Mouse (Mus musculus) limb, embryonic 11.5 days (tissue): ENCODE measurements at regions not wholly inside any gene's neighbourhood (a gene's known extent, or its start where the extent isn't known, plus 50 kb on each side); places are given as distances from the start of the nearest gene placed in this dataset.

Source experiments
- ATAC-seq: fragments of 200-750 bp; cut with Nextera tagmentation; 2 replicates; pipeline ENCODE4 v1.8.0; 2017; ENCODE audit warnings: low read depth; ENCODE audit not compliant: insufficient number of reproducible peaks, low FRiP score, low TSS enrichment
- DNase-seq: peaks from one replicate; pipeline ENCODE4 v3.0.0-alpha.2; 2015; ENCODE audit warnings: low spot score
- H3K27ac ChIP-seq: fragments of 300-500 bp; sonication (generic); replicated peaks from 2 replicates; pipeline ENCODE4 v1.5.1; 2014; ENCODE audit warnings: low read depth, mild to moderate bottlenecking, low read length
- H3K27me3 ChIP-seq: fragments of 300-500 bp; sonication (generic); 2 replicates; pipeline ENCODE4 v1.6.1; 2014; ENCODE audit warnings: mild to moderate bottlenecking, low read length, mixed read lengths; ENCODE audit not compliant: control insufficient read depth, insufficient read depth
- H3K36me3 ChIP-seq: fragments of 300-500 bp; sonication (generic); 2 replicates; pipeline ENCODE4 v1.6.1; 2014; ENCODE audit warnings: mild to moderate bottlenecking, low read length, moderate library complexity, mixed read lengths; ENCODE audit not compliant: control insufficient read depth, insufficient read depth
- H3K4me1 ChIP-seq: fragments of 300-500 bp; sonication (generic); 2 replicates; pipeline ENCODE4 v1.6.1; 2014; ENCODE audit warnings: low read length, mixed read lengths; ENCODE audit not compliant: control insufficient read depth, insufficient read depth
- H3K4me2 ChIP-seq: fragments of 300-500 bp; sonication (generic); 2 replicates; pipeline ENCODE4 v1.6.1; 2014; ENCODE audit warnings: low read depth, mild to moderate bottlenecking, moderate library complexity; ENCODE audit not compliant: severe bottlenecking
- H3K4me3 ChIP-seq: fragments of 300-500 bp; sonication (generic); 2 replicates; pipeline ENCODE4 v1.5.1; 2014; ENCODE audit warnings: low read depth, low read length
- H3K9ac ChIP-seq: fragments of 300-500 bp; sonication (generic); 2 replicates; pipeline ENCODE4 v1.6.1; 2014; ENCODE audit warnings: mild to moderate bottlenecking, low read length
- H3K9me3 ChIP-seq: fragments of 300-500 bp; sonication (generic); 2 replicates; pipeline ENCODE4 v1.6.1; 2016; ENCODE audit warnings: low read length; ENCODE audit not compliant: control insufficient read depth
- WGBS: fragments of 180-500 bp; shearing (Covaris S2); extraction: QIAGEN DNeasy Blood & Tissue Kit; methylation state at CpG from one replicate; pipeline ENCODE4 v1.1.7; 2014; 5-methylcytosine and 5-hydroxymethylcytosine counted together

DNA sequence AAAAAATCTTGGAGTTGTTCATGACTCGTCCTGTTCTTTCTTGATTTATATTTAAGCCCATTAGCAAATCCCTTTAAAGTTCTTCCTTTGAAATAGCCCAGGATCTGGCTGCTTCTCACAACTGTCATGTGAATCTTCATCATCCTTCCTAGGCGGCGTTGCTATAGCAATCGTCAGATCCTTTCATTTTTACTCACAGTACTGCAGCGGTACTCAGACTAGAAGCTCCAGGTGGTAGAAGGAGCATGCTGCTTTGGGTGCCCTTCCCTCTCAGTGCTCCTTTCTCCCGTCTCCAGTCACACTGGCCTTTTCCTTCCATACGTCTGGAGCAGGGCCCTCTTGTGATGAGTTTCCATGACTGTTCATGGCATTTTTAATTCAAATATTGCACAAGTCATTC lies 93.1 kb downstream of the Gm10260 start:
- Histone ChIP-seq H3K27ac (no peak overlapping the region), H3K9ac (no peak overlapping the region), H3K36me3 (no peaks in the 10 kb centered on the region), H3K9me3 (no peaks in the 10 kb centered on the region), H3K4me2 (no peak overlapping the region), H3K4me3 (no peak overlapping the region), H3K4me1 (0 out of 2 replicates have a peak, but pooled peaks cover 5% of the 10 kb centered on the region), H3K27me3 (no peaks in the 10 kb centered on the region)
- no peak for ATAC-seq
- WGBS, result 86% methylated on average over 7 of the region's 7 CpGs
- no peak for DNase-seq

DNA sequence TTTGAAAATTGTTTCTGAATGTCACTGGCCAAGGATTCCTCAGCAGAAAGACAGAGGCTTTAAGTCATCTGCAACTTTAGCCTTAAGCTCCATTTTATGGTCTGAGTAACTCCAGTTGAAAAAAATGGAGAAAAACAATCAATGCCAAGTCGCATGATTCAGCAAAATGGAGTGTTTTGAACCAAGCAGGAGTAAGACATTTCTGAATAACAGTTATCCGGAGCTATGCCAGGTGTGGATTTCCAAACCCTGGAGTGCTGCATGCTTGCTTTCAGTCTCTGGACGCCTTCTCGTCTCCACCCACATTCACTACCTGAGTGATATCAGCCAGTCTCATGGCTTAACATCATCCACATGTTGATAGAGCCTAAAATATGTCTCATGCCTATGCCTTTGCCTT lies 93.7 kb downstream of the Gm10260 start:
- Histone ChIP-seq H3K4me2 (no peak overlapping the region), H3K27me3 (no peaks in the 10 kb centered on the region), H3K4me1 (0 out of 2 replicates have a peak, but pooled peaks cover 5% of the 10 kb centered on the region), H3K9ac (no peak overlapping the region), H3K27ac (no peak overlapping the region), H3K9me3 (no peaks in the 10 kb centered on the region), H3K36me3 (no peaks in the 10 kb centered on the region), H3K4me3 (no peak overlapping the region)
- WGBS, result 93% methylated on average over 4 of the region's 4 CpGs
- DNase-seq (no peak), ATAC-seq (no peak)

DNA sequence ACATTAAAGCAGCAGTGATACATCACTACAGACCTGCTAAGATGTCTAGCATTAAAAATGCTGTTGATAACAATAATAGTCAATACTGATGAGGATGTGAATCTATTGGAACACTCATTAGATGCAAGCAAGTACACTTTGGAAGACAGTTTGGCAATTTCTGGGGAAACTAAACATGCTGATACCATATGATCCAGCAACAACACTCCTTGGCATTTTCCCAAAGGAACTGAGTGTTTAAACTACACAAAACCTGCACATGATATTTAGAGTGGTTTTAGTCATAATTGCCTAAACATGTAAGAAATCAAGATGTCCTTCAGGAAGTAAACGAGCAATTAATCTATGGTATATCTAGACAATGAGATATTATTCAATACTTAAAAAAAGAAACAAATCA lies 95.2 kb downstream of the Gm10260 start:
- Histone ChIP-seq H3K4me1 (0 out of 2 replicates have a peak, but pooled peaks cover 5% of the 10 kb centered on the region), H3K36me3 (no peaks in the 10 kb centered on the region), H3K9ac (no peak overlapping the region), H3K27me3 (no peaks in the 10 kb centered on the region), H3K4me3 (no peak overlapping the region), H3K27ac (no peak overlapping the region), H3K4me2 (no peak overlapping the region), H3K9me3 (no peaks in the 10 kb centered on the region)
- DNase-seq, result no peak
- no peak for ATAC-seq
- 92% methylated on average over 1 of the region's 1 CpGs for WGBS

DNA sequence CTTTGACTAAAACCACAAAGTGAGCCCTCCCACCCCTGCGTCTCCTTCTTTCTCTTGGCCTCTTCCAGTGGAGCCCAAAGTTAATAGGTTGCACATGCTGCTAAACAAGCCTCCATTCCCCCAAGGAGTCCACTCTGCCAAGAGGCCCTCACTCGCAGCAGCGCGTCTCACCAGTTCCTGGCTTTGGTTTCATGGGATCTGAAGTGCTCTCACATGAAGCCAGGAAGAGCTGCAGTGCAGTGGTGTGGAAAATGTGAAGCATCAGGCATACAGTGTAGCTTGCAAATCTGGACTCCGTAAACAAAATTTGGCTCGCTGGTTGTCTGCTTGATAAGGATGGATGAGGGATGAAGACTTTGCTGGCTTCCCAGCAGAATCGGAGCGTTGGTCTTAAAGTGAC lies 97.7 kb downstream of the Gm10260 start:
- H3K36me3 ChIP-seq, result no peaks in the 10 kb centered on the region
- DNase-seq, result peak; percentile 38
- ATAC-seq, result no peak
- H3K4me1 ChIP-seq, result 0 out of 2 replicates have a peak, but pooled peaks cover 5% of the 10 kb centered on the region
- H3K27me3 ChIP-seq, result no peaks in the 10 kb centered on the region
- H3K4me2 ChIP-seq, result no peak overlapping the region
- no peaks in the 10 kb centered on the region for H3K9me3 ChIP-seq
- H3K4me3 ChIP-seq, result no peak overlapping the region
- H3K9ac ChIP-seq, result no peak overlapping the region
- H3K27ac ChIP-seq, result no peak overlapping the region
- WGBS, result 44% methylated on average over 8 of the region's 8 CpGs

DNA sequence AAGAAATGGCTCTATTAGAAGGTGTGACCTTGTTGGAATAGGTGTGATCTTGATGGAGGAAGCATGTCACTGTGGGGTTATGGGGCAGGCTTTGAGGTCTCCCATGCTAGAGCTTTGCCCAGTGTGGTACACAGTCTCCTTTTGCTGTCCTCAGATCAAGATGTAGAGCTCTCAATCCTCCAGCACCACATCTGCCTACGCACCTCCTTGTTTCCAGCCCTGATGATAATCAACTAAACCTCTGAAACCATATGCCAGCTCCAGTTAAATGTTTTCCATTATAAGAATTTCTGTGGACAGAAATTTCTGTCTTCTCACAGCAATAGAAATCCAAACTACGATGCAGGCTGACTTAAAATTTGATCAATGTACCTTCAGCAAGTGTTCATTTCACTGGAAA lies 103.8 kb downstream of the Gm10260 start:
- Histone ChIP-seq H3K27me3 (no peaks in the 10 kb centered on the region), H3K9me3 (no peaks in the 10 kb centered on the region), H3K36me3 (no peaks in the 10 kb centered on the region), H3K27ac (no peak overlapping the region), H3K9ac (no peak overlapping the region), H3K4me2 (no peak overlapping the region), H3K4me1 (0 out of 2 replicates have a peak, but pooled peaks cover 4% of the 10 kb centered on the region), H3K4me3 (no peak overlapping the region)
- no peak for ATAC-seq
- 92% methylated on average over 2 of the region's 2 CpGs for WGBS
- DNase-seq, result no peak

DNA sequence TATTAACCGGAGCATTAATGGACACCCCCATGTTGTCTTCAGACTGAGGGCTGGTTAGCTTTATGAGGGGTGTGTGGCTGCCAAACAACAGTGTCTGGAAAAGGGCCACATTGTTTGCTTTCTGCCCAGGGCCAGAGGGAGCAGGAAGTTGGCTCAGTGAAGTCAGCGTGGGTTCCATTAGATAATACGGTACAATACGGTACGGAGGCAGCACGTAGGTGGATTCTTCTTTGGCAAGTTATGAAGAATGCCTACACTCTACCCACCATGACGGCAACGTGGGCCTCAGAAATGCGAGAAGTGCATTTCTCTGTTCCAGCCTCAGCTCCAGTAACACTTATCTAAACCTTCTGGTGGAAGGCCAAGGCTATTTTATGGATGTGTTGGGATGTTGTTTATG lies 108.2 kb downstream of the Gm10260 start:
- Histone ChIP-seq H3K9ac (no peak overlapping the region), H3K4me1 (0 out of 2 replicates have a peak, but pooled peaks cover 5% of the 10 kb centered on the region), H3K36me3 (no peaks in the 10 kb centered on the region), H3K9me3 (no peaks in the 10 kb centered on the region), H3K27ac (no peak overlapping the region), H3K4me2 (no peak overlapping the region), H3K27me3 (no peaks in the 10 kb centered on the region), H3K4me3 (no peak overlapping the region)
- 89% methylated on average over 9 of the region's 9 CpGs for WGBS
- DNase-seq, result no peak
- ATAC-seq, result no peak

DNA sequence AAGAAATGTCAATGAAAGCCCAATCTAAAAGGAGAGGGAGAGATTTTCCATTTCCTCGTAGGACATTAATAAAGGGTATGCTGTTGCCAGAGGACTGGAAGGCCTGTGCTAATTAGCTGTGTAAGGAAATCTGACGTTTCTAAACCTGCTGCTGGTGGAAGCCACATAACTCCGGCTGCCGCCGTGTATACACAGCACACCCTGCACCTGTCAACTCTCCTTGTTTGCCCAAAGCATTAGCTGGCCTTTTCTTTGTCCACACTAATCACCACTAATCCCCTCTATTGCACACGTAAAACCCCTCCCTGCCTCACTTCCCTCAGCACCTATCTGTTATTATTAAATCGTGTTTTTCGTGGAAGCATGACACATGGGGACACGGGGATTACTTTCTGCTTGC lies 108.7 kb downstream of the Gm10260 start:
- Histone ChIP-seq H3K36me3 (no peaks in the 10 kb centered on the region), H3K27ac (no peak overlapping the region), H3K4me3 (no peak overlapping the region), H3K27me3 (no peaks in the 10 kb centered on the region), H3K9ac (no peak overlapping the region), H3K4me1 (0 out of 2 replicates have a peak, but pooled peaks cover 5% of the 10 kb centered on the region), H3K4me2 (no peak overlapping the region), H3K9me3 (no peaks in the 10 kb centered on the region)
- DNase-seq (no peak), ATAC-seq (no peak)
- WGBS, result 67% methylated on average over 9 of the region's 9 CpGs

DNA sequence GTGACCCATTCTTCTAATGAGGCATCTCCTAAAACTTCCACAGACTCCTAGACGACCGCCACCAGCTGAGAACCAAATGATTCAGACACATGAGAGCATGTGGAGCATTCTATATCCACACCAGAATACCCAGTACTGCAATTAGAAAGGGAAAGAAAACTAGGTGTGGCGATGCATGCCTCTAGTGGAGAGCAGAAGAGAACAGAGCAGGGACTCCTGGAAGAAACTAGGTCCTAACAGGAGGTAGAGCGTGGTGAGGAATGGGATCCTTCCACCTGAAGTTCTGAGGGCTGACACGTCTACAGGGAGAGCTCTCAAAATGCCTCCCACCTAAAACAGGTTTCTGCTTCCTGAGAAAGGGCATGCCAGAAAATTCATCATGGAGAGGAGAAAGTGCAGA lies 109.3 kb downstream of the Gm10260 start:
- ATAC-seq (no peak), DNase-seq (no peak)
- Histone ChIP-seq H3K4me3 (no peak overlapping the region), H3K36me3 (no peaks in the 10 kb centered on the region), H3K4me1 (0 out of 2 replicates have a peak, but pooled peaks cover 5% of the 10 kb centered on the region), H3K27me3 (no peaks in the 10 kb centered on the region), H3K4me2 (no peak overlapping the region), H3K9me3 (no peaks in the 10 kb centered on the region), H3K9ac (no peak overlapping the region), H3K27ac (no peak overlapping the region)
- 85% methylated on average over 5 of the region's 5 CpGs for WGBS

DNA sequence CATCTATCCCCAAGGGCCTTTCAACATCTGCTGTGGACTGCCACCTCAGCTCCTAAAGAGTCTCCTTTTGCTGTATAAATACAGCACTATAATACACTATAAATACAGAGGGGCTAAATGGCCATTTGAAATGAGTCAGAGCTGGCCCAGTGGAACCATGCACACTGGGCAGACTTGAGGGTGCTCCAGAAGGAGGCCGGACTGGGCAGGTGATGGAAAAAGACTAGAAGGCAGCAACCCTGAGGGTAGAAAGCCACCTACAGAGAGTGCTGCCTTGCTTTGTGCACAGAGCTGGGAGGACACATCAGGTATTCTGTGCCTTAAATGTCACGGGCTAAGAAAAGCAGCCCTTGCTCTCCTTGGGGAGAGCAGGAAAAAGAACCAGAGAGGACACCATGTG lies 110.2 kb downstream of the Gm10260 start:
- Histone ChIP-seq H3K9ac (no peak overlapping the region), H3K27ac (no peak overlapping the region), H3K4me2 (no peak overlapping the region), H3K27me3 (no peaks in the 10 kb centered on the region), H3K4me1 (0 out of 2 replicates have a peak, but pooled peaks cover 5% of the 10 kb centered on the region), H3K36me3 (no peaks in the 10 kb centered on the region), H3K9me3 (no peaks in the 10 kb centered on the region), H3K4me3 (no peak overlapping the region)
- no peak for ATAC-seq
- 89% methylated on average over 2 of the region's 2 CpGs for WGBS
- no peak for DNase-seq
